Mouse (Mus musculus): ENCODE data around the gene Tmem117. TPM values are rescaled to one million over a fixed set of nuclear protein-coding genes. Genes with fewer than 3 reads are reported as not detected.
A peak's percentile ranks its signal among the peaks of the same experiment; 100 is the strongest.

The Tmem117 gene
- polyA plus RNA-seq (2015; fragmentation: Nextera tagmentation; extraction: Ambion mirVana), result 8.6 and 9.9 TPM in 2 replicates

DNA sequence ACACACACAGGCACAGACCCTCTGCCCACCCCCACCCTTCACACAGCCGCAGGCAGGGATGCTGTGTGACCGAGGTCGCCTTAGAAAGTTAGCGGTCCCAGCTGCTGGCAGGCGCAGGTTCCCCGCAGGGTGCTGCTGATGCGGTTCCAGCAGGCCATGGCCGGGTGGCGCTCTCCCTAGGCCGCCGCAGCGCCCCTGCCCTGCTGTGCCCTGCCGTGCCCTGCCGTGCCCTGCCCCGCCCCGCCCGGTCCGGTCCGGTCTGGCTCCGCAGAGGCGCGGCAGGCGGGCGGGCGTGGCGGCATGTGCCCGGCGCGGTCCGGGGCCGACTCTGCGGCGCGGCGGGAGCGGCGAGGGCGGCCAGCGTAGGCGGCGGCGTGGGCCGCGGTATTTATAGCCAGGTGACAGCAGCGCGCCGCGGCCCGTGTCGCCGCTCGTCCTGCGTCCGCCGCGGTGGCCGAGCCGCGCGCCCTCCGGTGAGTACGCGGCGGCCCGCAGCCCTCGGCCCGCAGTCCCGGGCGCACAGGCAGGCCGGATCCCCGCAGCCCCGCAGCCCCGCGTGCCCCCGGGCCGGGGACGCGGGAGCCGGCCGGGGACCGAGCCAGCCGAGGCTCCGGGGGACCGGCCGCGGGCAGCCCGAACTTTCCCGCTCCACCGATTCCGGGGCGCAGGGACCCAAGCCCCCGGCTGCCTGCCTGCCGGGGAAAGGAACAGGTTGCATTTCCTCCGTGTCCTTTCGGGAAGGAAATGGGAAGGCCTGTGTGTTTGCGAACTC, at the start of gene Tmem117:
Gene Tmem117, plus strand, starts transcription at position 403 of the 772 bp plus-strand sequence.
- Histone ChIP-seq H3K36me3 (no peaks in the 10 kb centered on the region), H3K27ac (replicated peaks) (0 out of 2 replicates have a peak within 1 kb of the TSS, but pooled peaks have one; percentile 23), H3K27me3 (peaks cover 10% of the 10 kb centered on the region), H3K4me3 (peak within 1 kb of the TSS; percentile 67), H3K9ac (peak within 1 kb of the TSS; percentile 89), H3K4me1 (replicated peaks) (no peaks in the 10 kb centered on the region), H3K9me3 (no peaks in the 10 kb centered on the region), H3K4me2 (peak within 1 kb of the TSS; percentile 94)
- ATAC-seq (ENCODE audit: low read depth), result peak; percentile 84
- WGBS, result 1% methylated on average over 62 of the region's 96 CpGs

DNA sequence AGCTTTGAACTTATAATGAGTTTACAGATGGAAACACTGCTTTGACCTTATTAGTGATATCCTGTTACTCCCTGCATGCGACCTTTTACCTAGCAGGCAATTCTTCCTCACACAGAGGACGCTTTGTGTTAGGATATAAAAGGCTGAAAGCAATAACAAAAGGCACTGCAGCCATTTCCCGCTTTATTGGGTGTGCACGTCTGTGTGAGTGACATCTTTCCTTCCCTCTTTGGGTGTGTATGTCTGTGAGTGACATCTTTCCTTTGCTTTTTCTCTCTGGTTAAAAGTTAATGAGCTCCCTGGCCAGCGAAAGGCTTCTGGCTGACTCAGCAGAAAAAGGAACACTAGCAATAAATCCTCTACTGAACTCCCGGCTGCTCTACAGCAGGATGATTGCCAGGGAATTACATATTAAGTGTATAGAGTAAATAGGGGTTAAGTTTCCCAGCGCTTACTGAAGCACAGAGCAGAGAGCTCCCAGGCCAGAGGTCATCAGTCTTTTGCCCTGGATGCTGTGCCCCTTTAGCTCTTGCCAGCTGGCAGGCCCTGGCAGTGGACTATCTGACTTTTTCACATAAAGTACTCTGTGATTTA, 46.9 kb upstream of the Tmem117 start:
- no peaks in the 10 kb centered on the region for H3K27me3 ChIP-seq
- H3K4me3 ChIP-seq, result no peak overlapping the region
- WGBS, result 16% methylated on average over 7 of the region's 7 CpGs
- H3K9me3 ChIP-seq, result no peaks in the 10 kb centered on the region
- no peak overlapping the region for H3K4me2 ChIP-seq
- no peak for ATAC-seq (ENCODE audit: low read depth)
- H3K4me1 ChIP-seq (replicated peaks), result peaks cover 7% of the 10 kb centered on the region
- peaks cover 74% of the 10 kb centered on the region for H3K36me3 ChIP-seq
- H3K27ac ChIP-seq (replicated peaks), result no peak overlapping the region
- no peak overlapping the region for H3K9ac ChIP-seq

- H3K27ac ChIP-seq (replicated peaks), result no peak overlapping the region
- peaks cover 13% of the 10 kb centered on the region for H3K4me1 ChIP-seq (replicated peaks)
- 88% methylated on average over 10 of the region's 10 CpGs for WGBS
- no peaks in the 10 kb centered on the region for H3K9me3 ChIP-seq
- no peak overlapping the region for H3K4me2 ChIP-seq
- ATAC-seq (ENCODE audit: low read depth), result no peak
- no peak overlapping the region for H3K9ac ChIP-seq
- H3K27me3 ChIP-seq, result no peaks in the 10 kb centered on the region
- no peak overlapping the region for H3K4me3 ChIP-seq
- H3K36me3 ChIP-seq, result peaks cover 72% of the 10 kb centered on the region
Observed at GRCm38 (mm10) chr15:94583153-94583552, 45.9 kb upstream of the Tmem117 start.

GRCm38 (mm10) chr15:94584738-94585137, 44.3 kb upstream of the Tmem117 start:
- Histone ChIP-seq H3K4me2 (no peak overlapping the region), H3K27me3 (no peaks in the 10 kb centered on the region), H3K4me3 (no peak overlapping the region), H3K9ac (no peak overlapping the region), H3K9me3 (no peaks in the 10 kb centered on the region), H3K27ac (replicated peaks) (no peak overlapping the region), H3K4me1 (replicated peaks) (peaks cover 22% of the 10 kb centered on the region), H3K36me3 (peaks cover 58% of the 10 kb centered on the region)
- WGBS, result 78% methylated on average over 4 of the region's 4 CpGs
- no peak for ATAC-seq (ENCODE audit: low read depth)

DNA sequence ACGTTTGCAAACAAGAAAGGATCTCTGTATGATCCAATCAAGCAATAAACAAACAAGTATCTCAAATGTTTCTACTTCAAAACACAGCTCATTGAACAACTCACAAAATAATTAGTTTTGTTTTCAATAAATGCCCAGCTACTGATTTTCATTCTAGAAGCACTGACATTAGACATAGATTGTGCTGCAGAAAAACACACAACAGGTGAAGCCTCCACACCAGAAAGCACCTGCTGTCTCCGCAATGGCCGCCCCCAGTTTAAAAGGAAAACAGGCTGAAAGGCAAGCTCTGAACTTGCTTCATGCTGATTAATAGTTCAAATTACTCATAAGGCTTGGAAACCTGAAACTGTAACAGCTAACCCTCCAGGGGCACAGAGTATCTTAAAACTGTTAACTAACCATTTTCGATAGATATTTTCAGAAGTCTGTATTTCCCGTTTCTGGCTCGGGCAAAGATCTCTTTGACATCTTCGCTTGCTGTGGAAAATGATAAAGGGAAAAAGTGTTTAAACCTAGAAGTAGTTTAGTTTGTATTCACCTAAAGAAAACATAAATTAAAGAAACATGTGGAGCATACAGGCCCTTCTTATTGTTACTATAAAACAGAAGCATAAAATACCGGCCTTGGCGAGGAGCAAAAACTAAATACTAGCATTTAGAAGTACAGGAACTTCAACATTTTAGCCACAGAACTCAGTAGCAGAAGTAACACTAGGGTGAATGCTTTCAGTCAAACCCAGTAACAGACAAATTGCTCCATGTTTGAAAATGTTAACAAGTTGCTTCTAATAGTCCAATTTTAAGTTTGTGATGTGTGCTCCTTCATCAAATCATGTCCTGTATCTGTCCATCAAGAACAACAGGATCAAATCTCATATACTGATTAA, 41.0 kb upstream of the Tmem117 start:
- Histone ChIP-seq H3K9me3 (no peaks in the 10 kb centered on the region), H3K4me3 (peak overlapping the region; percentile 96), H3K27ac (replicated peaks) (no peak overlapping the region), H3K36me3 (peaks cover 27% of the 10 kb centered on the region), H3K4me2 (peak overlapping the region; percentile 78), H3K9ac (peak overlapping the region; percentile 94; the same call in 1 of the 2 replicates), H3K27me3 (no peaks in the 10 kb centered on the region), H3K4me1 (replicated peaks) (peaks cover 19% of the 10 kb centered on the region)
- 85% methylated on average over 9 of the region's 9 CpGs for WGBS
- no peak for ATAC-seq (ENCODE audit: low read depth)

DNA sequence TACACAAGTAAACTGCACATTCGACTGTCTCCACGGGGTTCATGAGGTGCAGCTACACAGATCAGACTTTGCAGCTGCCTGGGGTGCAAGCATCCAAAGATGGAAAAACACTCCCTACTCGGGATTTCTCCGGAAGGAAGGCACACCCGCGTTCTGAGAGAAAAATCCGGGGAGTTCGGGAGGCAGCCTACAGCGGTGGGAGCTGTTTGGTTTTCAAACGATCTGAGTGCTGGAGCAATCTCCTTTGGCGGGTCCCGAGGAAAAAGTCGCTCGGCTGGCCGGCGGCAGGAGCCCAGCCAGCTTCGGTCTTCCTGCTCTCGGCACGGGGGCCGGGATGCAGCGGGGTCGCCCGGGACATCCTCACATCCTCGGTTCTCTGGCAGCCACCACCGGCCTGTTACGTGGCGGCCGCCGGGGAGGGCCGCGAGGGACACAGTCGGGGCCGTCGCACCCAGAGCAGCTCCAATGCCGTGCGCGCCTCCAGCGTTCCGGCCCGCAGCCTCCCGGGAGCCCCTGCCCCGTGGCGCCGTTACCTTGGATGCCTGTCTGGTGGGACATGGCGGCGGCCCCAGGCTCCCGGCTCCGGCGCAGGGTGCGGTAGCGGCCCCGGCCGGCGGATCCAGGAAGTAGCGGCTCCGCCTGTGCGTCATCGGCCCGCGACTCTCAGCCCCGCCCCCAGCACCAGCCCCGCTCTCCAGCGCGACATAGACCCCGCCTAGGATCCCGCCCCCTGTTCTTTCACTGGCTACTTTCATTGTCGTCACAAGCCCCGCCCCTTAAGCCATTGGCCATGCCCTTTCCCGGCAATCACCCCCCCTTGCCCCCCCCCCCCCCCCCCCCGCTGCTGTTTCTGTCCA, 39.6 kb upstream of the Tmem117 start, which contains the start of gene Twf1:
Gene Twf1, minus strand, starts transcription at position 671 of the 857 bp plus-strand sequence.
- ATAC-seq (ENCODE audit: low read depth), result peak; percentile 99
- Histone ChIP-seq H3K27ac (replicated peaks) (peak within 1 kb of the TSS; percentile 90), H3K9ac (peak within 1 kb of the TSS; percentile 94), H3K4me2 (peak within 1 kb of the TSS; percentile 78), H3K4me1 (replicated peaks) (peaks cover 19% of the 10 kb centered on the region), H3K9me3 (no peaks in the 10 kb centered on the region), H3K4me3 (peak within 1 kb of the TSS; percentile 96), H3K27me3 (no peaks in the 10 kb centered on the region), H3K36me3 (peaks cover 14% of the 10 kb centered on the region)
- under 1% methylated on average over 69 of the region's 70 CpGs for WGBS

GRCm38 (mm10) chr15:94590083-94590482, 38.9 kb upstream of the Tmem117 start:
- H3K4me2 ChIP-seq, result peak overlapping the region; percentile 51
- peak overlapping the region; percentile 39; the same call in 1 of the 2 replicates for H3K27ac ChIP-seq (replicated peaks)
- peak overlapping the region; percentile 63 for H3K9ac ChIP-seq
- 13% methylated on average over 8 of the region's 8 CpGs for whole genome bisulfite sequencing
- peak overlapping the region; percentile 96 for H3K4me3 ChIP-seq
- peak; percentile 17 for ATAC-seq (ENCODE audit: low read depth)
- no peaks in the 10 kb centered on the region for H3K9me3 ChIP-seq
- H3K4me1 ChIP-seq (replicated peaks), result peaks cover 19% of the 10 kb centered on the region
- H3K27me3 ChIP-seq, result no peaks in the 10 kb centered on the region
- H3K36me3 ChIP-seq, result peaks cover 7% of the 10 kb centered on the region; the same call in 1 of the 2 replicates

GRCm38 (mm10) chr15:94591356-94591755, 37.7 kb upstream of the Tmem117 start:
- Histone ChIP-seq H3K27me3 (no peaks in the 10 kb centered on the region), H3K4me1 (replicated peaks) (peaks cover 19% of the 10 kb centered on the region), H3K4me3 (no peak overlapping the region), H3K9ac (no peak overlapping the region), H3K4me2 (no peak overlapping the region), H3K9me3 (no peaks in the 10 kb centered on the region), H3K27ac (replicated peaks) (no peak overlapping the region), H3K36me3 (no peaks in the 10 kb centered on the region)
- no peak for ATAC-seq (ENCODE audit: low read depth)
- 71% methylated on average over 4 of the region's 4 CpGs for WGBS

- Histone ChIP-seq H3K27me3 (no peaks in the 10 kb centered on the region), H3K9ac (no peak overlapping the region), H3K4me3 (no peak overlapping the region), H3K36me3 (no peaks in the 10 kb centered on the region), H3K27ac (replicated peaks) (no peak overlapping the region), H3K4me2 (no peak overlapping the region), H3K4me1 (replicated peaks) (peaks cover 5% of the 10 kb centered on the region), H3K9me3 (no peaks in the 10 kb centered on the region)
- WGBS, result 82% methylated on average over 1 of the region's 1 CpGs
- no peak for ATAC-seq (ENCODE audit: low read depth)
Observed at GRCm38 (mm10) chr15:94593586-94593985, 35.4 kb upstream of the Tmem117 start.

DNA sequence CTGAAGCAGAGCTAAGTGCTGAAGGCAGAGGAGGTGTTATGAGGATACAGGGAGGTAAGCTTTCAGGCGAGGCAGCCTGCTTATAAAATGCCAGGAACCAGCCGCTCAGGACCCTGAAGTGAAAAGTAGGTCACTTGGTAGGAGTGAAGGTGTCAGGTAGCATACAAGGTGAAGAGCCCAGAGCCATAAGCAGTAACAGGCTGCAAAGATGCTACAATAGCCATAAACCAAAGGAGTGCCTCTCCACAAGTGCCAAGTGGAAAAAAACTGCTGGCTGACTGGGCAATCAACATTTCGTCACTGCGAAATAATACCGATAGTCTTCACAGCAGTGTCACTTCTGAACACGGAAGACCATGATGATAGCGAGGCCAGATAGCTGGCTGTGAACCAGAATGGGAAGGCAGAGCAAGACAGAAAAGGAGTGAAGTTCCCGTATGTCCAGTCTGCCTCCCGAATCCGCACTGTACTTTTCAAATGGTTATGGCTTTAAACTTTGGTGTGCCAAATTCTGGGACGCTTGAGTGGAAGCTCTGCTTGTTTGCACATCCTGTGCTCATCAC, 28.8 kb upstream of the Tmem117 start:
- H3K9ac ChIP-seq, result no peak overlapping the region
- 75% methylated on average over 11 of the region's 11 CpGs for WGBS
- no peaks in the 10 kb centered on the region for H3K36me3 ChIP-seq
- no peak overlapping the region for H3K27ac ChIP-seq (replicated peaks)
- no peak overlapping the region for H3K4me2 ChIP-seq
- no peaks in the 10 kb centered on the region for H3K9me3 ChIP-seq
- no peak overlapping the region for H3K4me3 ChIP-seq
- no peaks in the 10 kb centered on the region for H3K27me3 ChIP-seq
- no peak for ATAC-seq (ENCODE audit: low read depth)
- no peaks in the 10 kb centered on the region for H3K4me1 ChIP-seq (replicated peaks)

- ATAC-seq (ENCODE audit: low read depth), result no peak
- 22% methylated on average over 3 of the region's 3 CpGs for whole genome bisulfite sequencing
- Histone ChIP-seq H3K9ac (no peak overlapping the region), H3K4me3 (no peak overlapping the region), H3K27me3 (no peaks in the 10 kb centered on the region), H3K36me3 (no peaks in the 10 kb centered on the region), H3K4me2 (no peak overlapping the region), H3K4me1 (replicated peaks) (no peaks in the 10 kb centered on the region), H3K27ac (replicated peaks) (no peak overlapping the region), H3K9me3 (no peaks in the 10 kb centered on the region)
Observed at GRCm38 (mm10) chr15:94601339-94601738, 27.7 kb upstream of the Tmem117 start.

Data from neural tube, embryonic 13.5 days (tissue).